Mouse (Mus musculus) hindbrain, embryonic 12.5 days (tissue): ENCODE results near the gene Kif17. TPM values are rescaled to one million over a fixed set of nuclear protein-coding genes. Genes with fewer than 3 reads are reported as not detected.
"Not testable (repeated sequence)": the region's sequence is repeated elsewhere in the genome, so short reads cannot be mapped to it uniquely, and the experiment has no call there.

ENCODE experiments used
- ATAC-seq: fragments of 200-750 bp; cut with Nextera tagmentation; 2 replicates; pipeline ENCODE4 v1.8.0; 2017; ENCODE audit warnings: moderate TSS enrichment; ENCODE audit not compliant: low FRiP score
- H3K27ac ChIP-seq: fragments of 300-500 bp; sonication (generic); 2 replicates; pipeline ENCODE4 v1.5.1; 2016; ENCODE audit warnings: mild to moderate bottlenecking
- H3K27me3 ChIP-seq: fragments of 300-500 bp; sonication (generic); 2 replicates; pipeline ENCODE4 v1.6.1; 2016; ENCODE audit warnings: mild to moderate bottlenecking
- H3K36me3 ChIP-seq: fragments of 300-500 bp; sonication (generic); 2 replicates; pipeline ENCODE4 v1.6.1; 2016; ENCODE audit warnings: mild to moderate bottlenecking
- H3K4me1 ChIP-seq: fragments of 300-500 bp; sonication (generic); 2 replicates; pipeline ENCODE4 v1.6.1; 2016
- H3K4me2 ChIP-seq: fragments of 300-500 bp; sonication (generic); replicated peaks from 2 replicates; pipeline ENCODE4 v1.6.1; 2016; ENCODE audit warnings: mild to moderate bottlenecking
- H3K4me3 ChIP-seq: fragments of 300-500 bp; sonication (generic); 2 replicates; pipeline ENCODE4 v1.5.1; 2016; ENCODE audit warnings: mild to moderate bottlenecking
- H3K9ac ChIP-seq: fragments of 300-500 bp; sonication (generic); 2 replicates; pipeline ENCODE4 v1.6.1; 2016; ENCODE audit warnings: mild to moderate bottlenecking, moderate library complexity
- H3K9me3 ChIP-seq: fragments of 300-500 bp; sonication (generic); replicated peaks from 2 replicates; pipeline ENCODE4 v1.6.1; 2016; ENCODE audit warnings: mild to moderate bottlenecking
- WGBS: fragments of 180-500 bp; shearing (Covaris S2); methylation state at CpG from one replicate; pipeline ENCODE4 v1.1.7; 2016; 5-methylcytosine and 5-hydroxymethylcytosine counted together
- polyA plus RNA-seq: library from polyadenylated mRNA; unstranded; fragments of >200 nt; fragmentation: Nextera tagmentation; extraction: Ambion mirVana; gene quantifications from 2 replicates; pipeline ENCODE4 v1.2.1, GENCODE M21; 2016

Gene Kif17
- polyA plus RNA-seq, 1 experiment from 2014 or later: 1.5 TPM

- no peak overlapping the region for H3K4me3 ChIP-seq
- peaks cover 16% of the 10 kb centered on the region for H3K36me3 ChIP-seq
- H3K27ac ChIP-seq: no peak overlapping the region
- H3K9ac ChIP-seq: no peak overlapping the region
- peaks cover 26% of the 10 kb centered on the region for H3K4me1 ChIP-seq
- H3K4me2 ChIP-seq: no peak overlapping the region
- H3K27me3 ChIP-seq: peaks cover 2% of the 10 kb centered on the region; the same call in 1 of the 2 replicates
- H3K9me3 ChIP-seq: peaks cover 4% of the 10 kb centered on the region; the same call in 1 of the 2 replicates
- no peak for ATAC-seq
- 86% methylated on average over 11 of the region's 11 CpGs for WGBS
Measured at GRCm38 (mm10) chr4:138320711-138321110, 70.5 kb downstream of the Kif17 start.

- Histone ChIP-seq H3K27me3 (peaks cover 2% of the 10 kb centered on the region; the same call in 1 of the 2 replicates), H3K27ac (no peak overlapping the region), H3K9me3 (peaks cover 3% of the 10 kb centered on the region; the same call in 1 of the 2 replicates), H3K4me3 (no peak overlapping the region), H3K4me1 (peaks cover 29% of the 10 kb centered on the region), H3K36me3 (peaks cover 11% of the 10 kb centered on the region), H3K4me2 (no peak overlapping the region), H3K9ac (no peak overlapping the region; the same call in 1 of the 2 replicates)
- no peak for ATAC-seq
- WGBS: 79% methylated on average over 7 of the region's 7 CpGs
Measured at GRCm38 (mm10) chr4:138321488-138321887, 71.3 kb downstream of the Kif17 start.

GRCm38 (mm10) chr4:138322692-138323091 lies 72.5 kb downstream of the Kif17 start:
- Histone ChIP-seq H3K4me2 (no peak overlapping the region), H3K27ac (no peak overlapping the region), H3K9me3 (no peaks in the 10 kb centered on the region), H3K4me1 (peaks cover 27% of the 10 kb centered on the region), H3K4me3 (no peak overlapping the region), H3K9ac (no peak overlapping the region), H3K27me3 (peaks cover 2% of the 10 kb centered on the region; the same call in 1 of the 2 replicates), H3K36me3 (0 out of 2 replicates have a peak, but pooled peaks cover 2% of the 10 kb centered on the region)
- ATAC-seq: no peak
- WGBS: 31% methylated on average over 4 of the region's 4 CpGs

- H3K4me1 ChIP-seq: peaks cover 22% of the 10 kb centered on the region
Measured at GRCm38 (mm10) chr4:138323753-138324152, 73.5 kb downstream of the Kif17 start.

GRCm38 (mm10) chr4:138324451-138324850 lies 74.2 kb downstream of the Kif17 start:
- peaks cover 2% of the 10 kb centered on the region; the same call in 1 of the 2 replicates for H3K27me3 ChIP-seq
- no peaks in the 10 kb centered on the region for H3K9me3 ChIP-seq
- no peaks in the 10 kb centered on the region for H3K36me3 ChIP-seq
- no peak overlapping the region for H3K4me3 ChIP-seq
- no peak overlapping the region for H3K4me2 ChIP-seq
- ATAC-seq: no peak
- peaks cover 22% of the 10 kb centered on the region for H3K4me1 ChIP-seq
- 96% methylated on average over 3 of the region's 3 CpGs for WGBS
- H3K27ac ChIP-seq: no peak overlapping the region
- H3K9ac ChIP-seq: no peak overlapping the region

More at GRCm38 (mm10) chr4:138323753-138324152, 73.5 kb downstream of the Kif17 start:
- 71% methylated on average over 4 of the region's 4 CpGs for WGBS
- H3K9ac ChIP-seq: no peak overlapping the region
- H3K4me3 ChIP-seq: no peak overlapping the region
- no peak overlapping the region; the same call in 1 of the 2 replicates for H3K27ac ChIP-seq
- H3K4me2 ChIP-seq: no peak overlapping the region
- no peak for ATAC-seq
- H3K36me3 ChIP-seq: no peaks in the 10 kb centered on the region
- H3K9me3 ChIP-seq: no peaks in the 10 kb centered on the region
- H3K27me3 ChIP-seq: peaks cover 2% of the 10 kb centered on the region; the same call in 1 of the 2 replicates

GRCm38 (mm10) chr4:138325466-138326076 lies 75.3 kb downstream of the Kif17 start:
- peak overlapping the region; percentile 89 for H3K9ac ChIP-seq
- H3K4me1 ChIP-seq: peaks cover 27% of the 10 kb centered on the region
- WGBS: under 1% methylated on average over 37 of the region's 45 CpGs
- peak overlapping the region; percentile 65 for H3K4me2 ChIP-seq
- H3K9me3 ChIP-seq: no peaks in the 10 kb centered on the region
- peak overlapping the region; percentile 87 for H3K4me3 ChIP-seq
- ATAC-seq: peak; percentile 89
- H3K27me3 ChIP-seq: peaks cover 2% of the 10 kb centered on the region; the same call in 1 of the 2 replicates
- no peaks in the 10 kb centered on the region for H3K36me3 ChIP-seq
- peak overlapping the region; percentile 98 for H3K27ac ChIP-seq

- Histone ChIP-seq H3K9ac (peak within 1 kb of the TSS; percentile 89), H3K4me1 (peaks cover 27% of the 10 kb centered on the region), H3K27ac (peak within 1 kb of the TSS; percentile 98), H3K4me3 (peak within 1 kb of the TSS; percentile 87), H3K4me2 (peak within 1 kb of the TSS; percentile 65), H3K36me3 (no peaks in the 10 kb centered on the region), H3K9me3 (no peaks in the 10 kb centered on the region), H3K27me3 (peaks cover 3% of the 10 kb centered on the region; the same call in 1 of the 2 replicates)
- WGBS: 5% methylated on average over 41 of the region's 41 CpGs
- peak; percentile 74; the same call in 1 of the 2 replicates for ATAC-seq
Measured at GRCm38 (mm10) chr4:138326077-138326695, 76.0 kb downstream of the Kif17 start, which contains the start of gene Pink1. TSS of gene Pink1 (minus strand) at chr4:138326307.

GRCm38 (mm10) chr4:138327155-138327554 lies 76.9 kb downstream of the Kif17 start:
- H3K9ac ChIP-seq, H3K4me2 ChIP-seq, H3K27me3 ChIP-seq, H3K36me3 ChIP-seq, ATAC-seq, H3K4me3 ChIP-seq, H3K9me3 ChIP-seq, H3K27ac ChIP-seq: not testable (repeated sequence)
- H3K4me1 ChIP-seq: peaks cover 27% of the 10 kb centered on the region
- 57% methylated on average over 9 of the region's 12 CpGs for WGBS

GRCm38 (mm10) chr4:138327891-138328470 lies 77.7 kb downstream of the Kif17 start:
- Histone ChIP-seq H3K36me3 (no peaks in the 10 kb centered on the region), H3K4me1 (peaks cover 23% of the 10 kb centered on the region), H3K4me2 (peak overlapping the region; percentile 43), H3K4me3 (peak overlapping the region; percentile 21), H3K9me3 (no peaks in the 10 kb centered on the region), H3K9ac (no peak overlapping the region), H3K27ac (peak overlapping the region; percentile 7; the same call in 1 of the 2 replicates), H3K27me3 (peaks cover 10% of the 10 kb centered on the region; the same call in 1 of the 2 replicates)
- 68% methylated on average over 7 of the region's 7 CpGs for WGBS
- ATAC-seq: no peak

- WGBS: 38% methylated on average over 15 of the region's 15 CpGs
- H3K4me3 ChIP-seq: no peak overlapping the region
- H3K4me2 ChIP-seq: no peak overlapping the region
- H3K9me3 ChIP-seq: no peaks in the 10 kb centered on the region
- H3K27ac ChIP-seq: no peak overlapping the region
- no peak for ATAC-seq
- peaks cover 10% of the 10 kb centered on the region; the same call in 1 of the 2 replicates for H3K27me3 ChIP-seq
- H3K4me1 ChIP-seq: peaks cover 10% of the 10 kb centered on the region
- H3K36me3 ChIP-seq: no peaks in the 10 kb centered on the region
- H3K9ac ChIP-seq: no peak overlapping the region
Measured at GRCm38 (mm10) chr4:138330264-138330671, 80.0 kb downstream of the Kif17 start.

GRCm38 (mm10) chr4:138331647-138332046 lies 81.4 kb downstream of the Kif17 start:
- 77% methylated on average over 9 of the region's 9 CpGs for WGBS
- Histone ChIP-seq H3K9me3 (no peaks in the 10 kb centered on the region), H3K4me3 (no peak overlapping the region), H3K36me3 (no peaks in the 10 kb centered on the region), H3K9ac (no peak overlapping the region), H3K27me3 (peaks cover 10% of the 10 kb centered on the region; the same call in 1 of the 2 replicates), H3K4me2 (no peak overlapping the region), H3K27ac (no peak overlapping the region), H3K4me1 (0 out of 2 replicates have a peak, but pooled peaks cover 5% of the 10 kb centered on the region)
- no peak for ATAC-seq

GRCm38 (mm10) chr4:138333135-138333534 lies 82.9 kb downstream of the Kif17 start:
- Histone ChIP-seq H3K27me3 (peaks cover 10% of the 10 kb centered on the region; the same call in 1 of the 2 replicates), H3K4me2 (no peak overlapping the region), H3K4me1 (0 out of 2 replicates have a peak, but pooled peaks cover 5% of the 10 kb centered on the region), H3K9ac (no peak overlapping the region), H3K27ac (no peak overlapping the region), H3K4me3 (no peak overlapping the region), H3K36me3 (no peaks in the 10 kb centered on the region), H3K9me3 (no peaks in the 10 kb centered on the region)
- 91% methylated on average over 4 of the region's 4 CpGs for WGBS
- no peak for ATAC-seq
